24 mouse cellular contexts compared by ENCODE assay signal in genomic region chr7:116847846-116848730, GRCm38 (mm10).
DNase-seq lines count a peak whose midpoint lies in the region; ATAC-seq and TF ChIP-seq lines count a peak whose summit lies in the region.
"Had no signal": no experiment of that assay in that cellular context is flagged by ENCODE, and none has a peak within 500 bp of the region (broad histone marks: within the 10 kb centered on the region; RNA-seq: fewer than 3 reads in every experiment).

No protein-coding gene starts in this region.

- H3K4me1 ChIP-seq in forebrain, embryonic 14.5 days (ENCODE audit: control insufficient read depth, insufficient read depth, low read length): no peaks in the 10 kb centered on the region
- H3K4me1 ChIP-seq in forebrain, embryonic 15.5 days: 0 out of 2 replicates have a peak, but pooled peaks cover 6% of the 10 kb centered on the region
- H3K4me1 ChIP-seq in kidney, embryonic 15.5 days: peaks cover 3% of the 10 kb centered on the region; the same call in 1 of the 2 replicates
- H3K4me1 ChIP-seq in midbrain, embryonic 14.5 days (ENCODE audit: control insufficient read depth, insufficient read depth, low read length): no peaks in the 10 kb centered on the region
- no peaks in the 10 kb centered on the region for H3K4me1 ChIP-seq in midbrain, embryonic 10.5 days
- H3K4me1 ChIP-seq: forebrain, embryonic 10.5 days; forebrain, embryonic 13.5 days; heart, embryonic 12.5 days; heart, embryonic 15.5 days; hindbrain, embryonic 10.5 days had no signal

- H3K4me2 ChIP-seq in forebrain, embryonic 14.5 days (ENCODE audit: low read length): no peak overlapping the region
- no peak overlapping the region for H3K4me2 ChIP-seq in forebrain, embryonic 15.5 days (replicated peaks)
- H3K4me2 ChIP-seq in kidney, embryonic 15.5 days: no peak overlapping the region
- no peak overlapping the region for H3K4me2 ChIP-seq in midbrain, embryonic 14.5 days (ENCODE audit: low read length)
- H3K4me2 ChIP-seq: forebrain, embryonic 13.5 days; heart, embryonic 12.5 days; heart, embryonic 15.5 days; hindbrain, embryonic 13.5 days had no signal

- no peak overlapping the region for H3K27ac ChIP-seq in forebrain, embryonic 14.5 days (ENCODE audit: low read depth, low read length)
- no peak overlapping the region for H3K27ac ChIP-seq in forebrain, embryonic 15.5 days (replicated peaks)
- peak overlapping the region; percentile 41; the same call in 1 of the 2 replicates for H3K27ac ChIP-seq in kidney, embryonic 15.5 days
- no peak overlapping the region for H3K27ac ChIP-seq in midbrain, embryonic 14.5 days (replicated peaks; ENCODE audit: low read depth, low read length)
- H3K27ac ChIP-seq in midbrain, embryonic 10.5 days (replicated peaks): no peak overlapping the region
- H3K27ac ChIP-seq: forebrain, embryonic 10.5 days; forebrain, embryonic 13.5 days; heart, embryonic 15.5 days; hindbrain, embryonic 10.5 days; hindbrain, embryonic 13.5 days had no signal

- ATAC-seq in forebrain, embryonic 14.5 days: no peak
- no peak for ATAC-seq in forebrain, embryonic 15.5 days (replicated peaks)
- ATAC-seq in kidney, embryonic 15.5 days (replicated peaks; ENCODE audit: low FRiP score): peak; percentile 91
- no peak for ATAC-seq in midbrain, embryonic 14.5 days (ENCODE audit: low FRiP score, low TSS enrichment)
- ATAC-seq: activated CD4-positive, CD25-positive, alpha-beta regulatory T cell, adult 4 months; forebrain, embryonic 13.5 days had no signal

- no peaks in the 10 kb centered on the region for H3K9me3 ChIP-seq in forebrain, embryonic 14.5 days (replicated peaks; ENCODE audit: control insufficient read depth, low read length)
- no peaks in the 10 kb centered on the region for H3K9me3 ChIP-seq in forebrain, embryonic 15.5 days
- H3K9me3 ChIP-seq in kidney, embryonic 15.5 days (replicated peaks): no peaks in the 10 kb centered on the region; the same call in 1 of the 2 replicates
- no peaks in the 10 kb centered on the region for H3K9me3 ChIP-seq in midbrain, embryonic 14.5 days (ENCODE audit: control insufficient read depth, low read length)
- no peaks in the 10 kb centered on the region for H3K9me3 ChIP-seq in midbrain, embryonic 10.5 days (replicated peaks)
- H3K9me3 ChIP-seq: forebrain, embryonic 10.5 days; forebrain, embryonic 13.5 days; heart, embryonic 12.5 days; heart, embryonic 15.5 days; hindbrain, embryonic 10.5 days; hindbrain, embryonic 13.5 days had no signal

- no peak for TF ChIP-seq POLR2A in brain, embryonic 14.5 days (IDR thresholded peaks at IDR 0.05; ENCODE audit: borderline replicate concordance, extremely low read depth, insufficient read depth, insufficient read length, poor library complexity, severe bottlenecking)

- no peak overlapping the region for H3K4me3 ChIP-seq in forebrain, embryonic 14.5 days (ENCODE audit: low read depth, low read length)
- no peak overlapping the region for H3K4me3 ChIP-seq in forebrain, embryonic 15.5 days
- no peak overlapping the region for H3K4me3 ChIP-seq in kidney, embryonic 15.5 days (replicated peaks)
- H3K4me3 ChIP-seq in midbrain, embryonic 14.5 days (replicated peaks; ENCODE audit: low read depth, low read length): no peak overlapping the region
- no peak overlapping the region for H3K4me3 ChIP-seq in midbrain, embryonic 10.5 days
- H3K4me3 ChIP-seq: forebrain, embryonic 10.5 days; forebrain, embryonic 13.5 days; heart, embryonic 12.5 days; heart, embryonic 15.5 days; hindbrain, embryonic 10.5 days; hindbrain, embryonic 13.5 days had no signal

- no peaks in the 10 kb centered on the region for H3K36me3 ChIP-seq in forebrain, embryonic 14.5 days (ENCODE audit: control insufficient read depth, insufficient read depth, low read length)
- no peaks in the 10 kb centered on the region for H3K36me3 ChIP-seq in forebrain, embryonic 15.5 days
- H3K36me3 ChIP-seq in kidney, embryonic 15.5 days: no peaks in the 10 kb centered on the region
- no peaks in the 10 kb centered on the region for H3K36me3 ChIP-seq in midbrain, embryonic 14.5 days (ENCODE audit: control insufficient read depth, insufficient read depth, low read length)
- no peaks in the 10 kb centered on the region for H3K36me3 ChIP-seq in midbrain, embryonic 10.5 days
- H3K36me3 ChIP-seq: forebrain, embryonic 10.5 days; heart, embryonic 12.5 days; heart, embryonic 15.5 days; hindbrain, embryonic 10.5 days; hindbrain, embryonic 13.5 days had no signal

- H3K9ac ChIP-seq in forebrain, embryonic 14.5 days (ENCODE audit: low read length): no peak overlapping the region
- no peak overlapping the region for H3K9ac ChIP-seq in forebrain, embryonic 15.5 days (replicated peaks)
- no peak overlapping the region for H3K9ac ChIP-seq in kidney, embryonic 15.5 days
- no peak overlapping the region for H3K9ac ChIP-seq in midbrain, embryonic 14.5 days (replicated peaks; ENCODE audit: low read length)
- H3K9ac ChIP-seq: forebrain, embryonic 13.5 days; heart, embryonic 12.5 days; heart, embryonic 15.5 days; hindbrain, embryonic 13.5 days had no signal

- no peak for TF ChIP-seq CTCF in brain, embryonic 14.5 days (IDR thresholded peaks at IDR 0.05; ENCODE audit: borderline replicate concordance, extremely low read depth, insufficient read depth, insufficient read length)

- H3K27me3 ChIP-seq in forebrain, embryonic 14.5 days (replicated peaks; ENCODE audit: control insufficient read depth, insufficient read depth, low read length): no peaks in the 10 kb centered on the region
- no peaks in the 10 kb centered on the region for H3K27me3 ChIP-seq in forebrain, embryonic 15.5 days
- H3K27me3 ChIP-seq in kidney, embryonic 15.5 days: no peaks in the 10 kb centered on the region
- no peaks in the 10 kb centered on the region for H3K27me3 ChIP-seq in midbrain, embryonic 14.5 days (ENCODE audit: control insufficient read depth, insufficient read depth, low read length)
- H3K27me3 ChIP-seq in midbrain, embryonic 10.5 days (ENCODE audit: low read depth, poor library complexity, severe bottlenecking): no peaks in the 10 kb centered on the region
- H3K27me3 ChIP-seq: forebrain, embryonic 13.5 days; heart, embryonic 12.5 days; heart, embryonic 15.5 days; hindbrain, embryonic 13.5 days had no signal

- DNase-seq in forebrain, embryonic 14.5 days (ENCODE audit: low spot score): peak; percentile 41
- no peak for DNase-seq in kidney, postnatal 25 days
- DNase-seq in midbrain, embryonic 14.5 days: peak; percentile 2
- DNase-seq in midbrain, embryonic 10.5 days (ENCODE audit: low spot score): no peak
- peak; percentile 64 for DNase-seq in brain, embryonic 14.5 days (ENCODE audit: low read depth)
- DNase-seq in left cerebral cortex, adult 9 months (ENCODE audit: low spot score in 2 of 2): no peak
- DNase-seq: adrenal gland, adult 8-10 months; adrenal gland, postnatal 25 days; cerebellum, adult 18-20 months; cerebellum, adult 9-10 months; cerebellum, postnatal 14 days; gastrocnemius, postnatal 25 days; heart, adult 18-20 months; heart, postnatal 10 days; heart, postnatal 36 days had no signal

- WGBS in forebrain, embryonic 14.5 days: 47% methylated on average over 17 of the region's 17 CpGs
- WGBS in forebrain, embryonic 15.5 days: 47% methylated on average over 17 of the region's 17 CpGs
- 39% methylated on average over 17 of the region's 17 CpGs for WGBS in kidney, embryonic 15.5 days
- WGBS in midbrain, embryonic 14.5 days: 83% methylated on average over 17 of the region's 17 CpGs
- WGBS in midbrain, embryonic 10.5 days: 91% methylated on average over 17 of the region's 17 CpGs

Comparison
In these comparisons a context has a peak if more than half of its experiments do, and no peak if none do; other contexts are left out.
1. DNase-seq: peak in forebrain, embryonic 14.5 days (single experiment), midbrain, embryonic 14.5 days (single experiment) and brain, embryonic 14.5 days (single experiment); none in kidney, postnatal 25 days (0 of 2), midbrain, embryonic 10.5 days (single experiment) and left cerebral cortex, adult 9 months (0 of 2).